18 mouse cellular contexts compared by ENCODE assay signal in genomic region chr6:22350239-22350571, GRCm38 (mm10). TPM values are rescaled to one million over a fixed set of nuclear protein-coding genes. Genes with fewer than 3 reads are reported as not detected.
DNase-seq lines count a peak whose midpoint lies in the region; ATAC-seq and TF ChIP-seq lines count a peak whose summit lies in the region.
"Had no signal": no experiment of that assay in that cellular context is flagged by ENCODE, and none has a peak within 500 bp of the region (broad histone marks: within the 10 kb centered on the region; RNA-seq: fewer than 3 reads in every experiment).

No protein-coding gene starts in this region.

- H3K27me3 ChIP-seq in heart, embryonic 13.5 days (replicated peaks), result no peaks in the 10 kb centered on the region
- no peaks in the 10 kb centered on the region for H3K27me3 ChIP-seq in thymus, adult 2 months (ENCODE audit: control insufficient read depth, insufficient read depth, low read length)
- no peaks in the 10 kb centered on the region for H3K27me3 ChIP-seq in small intestine, adult 2 months (ENCODE audit: control insufficient read depth, insufficient read depth, low read length)
- no peaks in the 10 kb centered on the region for H3K27me3 ChIP-seq in forebrain, embryonic 13.5 days
- H3K27me3 ChIP-seq: forebrain, embryonic 15.5 days; limb, embryonic 12.5 days; neural tube, embryonic 15.5 days had no signal

- TF ChIP-seq POLR2A in thymus, adult 2 months (IDR thresholded peaks at IDR 0.05; ENCODE audit: control insufficient read depth, extremely low read depth, insufficient read depth, low read length, poor library complexity), result no peak
- no peak for TF ChIP-seq POLR2A in small intestine, adult 2 months (IDR thresholded peaks at IDR 0.05; ENCODE audit: low read depth, low read length)

- no peak for DNase-seq in heart, adult 18-20 months
- no peak for DNase-seq in thymus, adult 2 months
- no peak for DNase-seq in thymus, postnatal 14 days
- DNase-seq in induced T-regulatory cell, adult 2 months (ENCODE audit: low read depth), result peak; percentile 83
- DNase-seq in urinary bladder, postnatal 10 days (ENCODE audit: low spot score), result no peak
- DNase-seq: cerebellum, postnatal 14 days; kidney, adult 11 months; kidney, postnatal 25 days; right cerebral cortex, postnatal 4 days; thymus, postnatal 4 days had no signal

- H3K9ac ChIP-seq in heart, embryonic 13.5 days, result no peak overlapping the region
- H3K9ac ChIP-seq in forebrain, embryonic 13.5 days, result no peak overlapping the region
- H3K9ac ChIP-seq: forebrain, embryonic 15.5 days; hindbrain, embryonic 14.5 days; limb, embryonic 12.5 days; neural tube, embryonic 15.5 days had no signal

- no peak for TF ChIP-seq CTCF in thymus, adult 2 months (IDR thresholded peaks at IDR 0.05; ENCODE audit: borderline replicate concordance, control insufficient read depth, extremely low read depth, insufficient read depth, low read length, poor library complexity)
- no peak for TF ChIP-seq CTCF in small intestine, adult 2 months (IDR thresholded peaks at IDR 0.05; ENCODE audit: extremely low read depth, insufficient read length, insufficient replicate concordance, low read depth, low read length)

- H3K4me1 ChIP-seq in heart, embryonic 13.5 days, result peaks cover 63% of the 10 kb centered on the region
- peaks cover 23% of the 10 kb centered on the region for H3K4me1 ChIP-seq in thymus, adult 2 months (replicated peaks; ENCODE audit: control insufficient read depth, insufficient read depth, low read length)
- peaks cover 17% of the 10 kb centered on the region for H3K4me1 ChIP-seq in small intestine, adult 2 months (ENCODE audit: control insufficient read depth, insufficient read depth, insufficient read length, low read length)
- H3K4me1 ChIP-seq in forebrain, embryonic 13.5 days, result peaks cover 24% of the 10 kb centered on the region

- 32% methylated on average over 4 of the region's 4 CpGs for WGBS in heart, embryonic 13.5 days
- WGBS in thymus, adult 2 months, result 27% methylated on average over 4 of the region's 4 CpGs
- 54% methylated on average over 4 of the region's 4 CpGs for WGBS in small intestine, adult 2 months
- WGBS in forebrain, embryonic 13.5 days, result 85% methylated on average over 4 of the region's 4 CpGs

- H3K4me3 ChIP-seq in heart, embryonic 13.5 days, result no peak overlapping the region
- no peak overlapping the region for H3K4me3 ChIP-seq in thymus, adult 2 months (ENCODE audit: control insufficient read depth, insufficient read depth, low read length)
- H3K4me3 ChIP-seq in small intestine, adult 2 months (ENCODE audit: low read depth, low read length), result no peak overlapping the region
- no peak overlapping the region for H3K4me3 ChIP-seq in forebrain, embryonic 13.5 days
- H3K4me3 ChIP-seq: forebrain, embryonic 15.5 days; limb, embryonic 12.5 days; neural tube, embryonic 15.5 days had no signal

- H3K36me3 ChIP-seq in heart, embryonic 13.5 days, result no peaks in the 10 kb centered on the region
- H3K36me3 ChIP-seq in thymus, adult 2 months (ENCODE audit: control insufficient read depth, insufficient read depth, low read length), result no peaks in the 10 kb centered on the region
- H3K36me3 ChIP-seq in small intestine, adult 2 months (ENCODE audit: control insufficient read depth, insufficient read depth, low read length), result no peaks in the 10 kb centered on the region
- H3K36me3 ChIP-seq in forebrain, embryonic 13.5 days (ENCODE audit: poor library complexity, severe bottlenecking), result no peaks in the 10 kb centered on the region
- H3K36me3 ChIP-seq: forebrain, embryonic 15.5 days; limb, embryonic 12.5 days; neural tube, embryonic 15.5 days had no signal

- H3K4me2 ChIP-seq in heart, embryonic 13.5 days, result peak overlapping the region; percentile 26
- no peak overlapping the region for H3K4me2 ChIP-seq in forebrain, embryonic 13.5 days
- H3K4me2 ChIP-seq: forebrain, embryonic 15.5 days; hindbrain, embryonic 14.5 days; limb, embryonic 12.5 days; neural tube, embryonic 15.5 days had no signal

- no peak for ATAC-seq in heart, embryonic 13.5 days (ENCODE audit: extremely low read depth, insufficient number of reproducible peaks, low FRiP score, low TSS enrichment)
- no peak for ATAC-seq in forebrain, embryonic 13.5 days
- ATAC-seq: forebrain, embryonic 15.5 days; lung, postnatal 0 days had no signal

- 0 out of 2 replicates have a peak overlapping the region, but pooled peaks have one; percentile 24 for H3K27ac ChIP-seq in heart, embryonic 13.5 days (replicated peaks)
- H3K27ac ChIP-seq in thymus, adult 2 months (ENCODE audit: control insufficient read depth, insufficient read depth, low read length), result peak overlapping the region; percentile 27; the same call in 1 of the 2 replicates
- peak overlapping the region; percentile 3; the same call in 1 of the 2 replicates for H3K27ac ChIP-seq in small intestine, adult 2 months (ENCODE audit: insufficient read depth, low read depth, low read length)
- no peak overlapping the region for H3K27ac ChIP-seq in forebrain, embryonic 13.5 days
- H3K27ac ChIP-seq: forebrain, embryonic 15.5 days; hindbrain, embryonic 14.5 days; limb, embryonic 12.5 days; neural tube, embryonic 15.5 days had no signal

- no peaks in the 10 kb centered on the region for H3K9me3 ChIP-seq in heart, embryonic 13.5 days
- no peaks in the 10 kb centered on the region for H3K9me3 ChIP-seq in forebrain, embryonic 13.5 days (replicated peaks)
- H3K9me3 ChIP-seq: forebrain, embryonic 15.5 days; limb, embryonic 12.5 days; neural tube, embryonic 15.5 days had no signal

RNA-seq across cellular contexts. Expression of gene Fam3c, which starts 5.8 kb away (rescaled TPM):
- 43.1 and 48.1 TPM in 2 replicates for polyA plus RNA-seq in heart, embryonic 13.5 days (2015; fragmentation: Nextera tagmentation; extraction: Ambion mirVana)
- 10 to 100 TPM; 30.5 to 33.9 TPM for total RNA-seq in heart, adult 18-20 months (2021)
- polyA plus RNA-seq in thymus, adult 2 months (2012; rRNA removed), result 3.8 and 3.9 TPM in 2 replicates
- polyA plus RNA-seq in small intestine, adult 2 months (2012; rRNA removed), result 1.4 and 4.3 TPM in 2 replicates
- polyA plus RNA-seq in forebrain, embryonic 13.5 days (2015; fragmentation: Nextera tagmentation; extraction: Ambion mirVana), result 32.9 and 33.0 TPM in 2 replicates
